Mouse (Mus musculus): ENCODE measurements at regions not wholly inside any gene's neighbourhood (a gene's known extent, or its start where the extent isn't known, plus 50 kb on each side); places are given as distances from the start of the nearest gene placed in this dataset.

DNA sequence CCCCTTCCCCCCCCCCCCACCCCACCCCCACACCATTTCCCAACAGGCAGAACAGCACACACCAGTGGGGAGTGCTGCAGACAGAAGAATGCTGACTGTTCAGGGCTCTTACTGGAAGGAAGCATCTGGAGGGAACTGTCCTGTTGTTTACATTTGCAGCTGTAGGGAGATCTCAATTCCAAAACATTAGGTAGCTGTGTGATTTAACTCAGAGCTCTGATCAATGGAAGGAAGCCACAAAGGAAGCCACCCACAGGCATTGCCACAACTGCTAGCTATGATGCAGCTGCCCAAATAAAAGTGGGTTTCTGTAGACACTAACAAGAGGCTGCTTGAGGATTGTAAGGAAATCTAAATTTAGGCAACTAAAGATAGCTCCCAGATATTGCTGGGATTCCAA, 359.7 kb downstream of the Adam3 start:
- Histone ChIP-seq H3K36me3 (replicated peaks; ENCODE audit: control insufficient read depth, insufficient read depth, low read depth, low read length) (no peaks in the 10 kb centered on the region), H3K27me3 (ENCODE audit: control insufficient read depth, insufficient read depth, low read length) (no peaks in the 10 kb centered on the region), H3K4me2 (ENCODE audit: low read depth, low read length) (no peak overlapping the region), H3K27ac (replicated peaks; ENCODE audit: low read depth, low read length) (no peak overlapping the region), H3K4me3 (ENCODE audit: low read depth, low read length) (no peak overlapping the region), H3K9ac (replicated peaks; ENCODE audit: low read length) (no peak overlapping the region), H3K4me1 (ENCODE audit: control insufficient read depth, insufficient read depth, low read length) (no peaks in the 10 kb centered on the region), H3K9me3 (replicated peaks; ENCODE audit: control insufficient read depth, low read length) (no peaks in the 10 kb centered on the region)
- ATAC-seq (replicated peaks; ENCODE audit: insufficient number of reproducible peaks, low FRiP score, low TSS enrichment, low read depth) (no peak), DNase-seq (ENCODE audit: low spot score) (no peak)

DNA sequence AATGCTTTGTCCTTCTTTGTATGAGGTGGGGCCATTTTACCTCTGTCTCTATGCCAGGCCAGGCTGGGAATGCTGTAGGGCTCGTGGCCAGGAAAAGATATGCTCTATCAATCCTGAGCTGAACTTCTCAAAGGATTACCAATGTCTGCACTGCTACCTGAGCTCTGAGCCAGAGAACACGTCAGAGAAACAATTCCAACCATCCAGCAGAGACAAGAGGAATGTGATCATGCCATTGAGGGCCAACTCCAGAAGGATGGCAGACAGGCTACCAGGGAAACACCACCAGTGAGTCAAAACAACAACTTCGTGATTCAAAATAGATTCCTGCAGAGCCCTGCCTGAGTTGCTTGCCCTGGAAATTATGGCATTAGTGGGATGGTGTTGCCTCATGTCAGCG, 361.0 kb downstream of the Adam3 start:
- no peak overlapping the region for H3K27ac ChIP-seq (replicated peaks; ENCODE audit: low read depth, low read length)
- ATAC-seq (replicated peaks; ENCODE audit: insufficient number of reproducible peaks, low FRiP score, low TSS enrichment, low read depth) (no peak), DNase-seq (ENCODE audit: low spot score) (no peak)
- no peaks in the 10 kb centered on the region for H3K27me3 ChIP-seq (ENCODE audit: control insufficient read depth, insufficient read depth, low read length)
- H3K4me2 ChIP-seq (ENCODE audit: low read depth, low read length), result no peak overlapping the region
- no peaks in the 10 kb centered on the region for H3K9me3 ChIP-seq (replicated peaks; ENCODE audit: control insufficient read depth, low read length)
- 69% methylated on average over 4 of the region's 4 CpGs for WGBS
- no peak overlapping the region for H3K9ac ChIP-seq (replicated peaks; ENCODE audit: low read length)
- no peaks in the 10 kb centered on the region for H3K4me1 ChIP-seq (ENCODE audit: control insufficient read depth, insufficient read depth, low read length)
- H3K4me3 ChIP-seq (ENCODE audit: low read depth, low read length), result no peak overlapping the region
- no peaks in the 10 kb centered on the region for H3K36me3 ChIP-seq (replicated peaks; ENCODE audit: control insufficient read depth, insufficient read depth, low read depth, low read length)

DNA sequence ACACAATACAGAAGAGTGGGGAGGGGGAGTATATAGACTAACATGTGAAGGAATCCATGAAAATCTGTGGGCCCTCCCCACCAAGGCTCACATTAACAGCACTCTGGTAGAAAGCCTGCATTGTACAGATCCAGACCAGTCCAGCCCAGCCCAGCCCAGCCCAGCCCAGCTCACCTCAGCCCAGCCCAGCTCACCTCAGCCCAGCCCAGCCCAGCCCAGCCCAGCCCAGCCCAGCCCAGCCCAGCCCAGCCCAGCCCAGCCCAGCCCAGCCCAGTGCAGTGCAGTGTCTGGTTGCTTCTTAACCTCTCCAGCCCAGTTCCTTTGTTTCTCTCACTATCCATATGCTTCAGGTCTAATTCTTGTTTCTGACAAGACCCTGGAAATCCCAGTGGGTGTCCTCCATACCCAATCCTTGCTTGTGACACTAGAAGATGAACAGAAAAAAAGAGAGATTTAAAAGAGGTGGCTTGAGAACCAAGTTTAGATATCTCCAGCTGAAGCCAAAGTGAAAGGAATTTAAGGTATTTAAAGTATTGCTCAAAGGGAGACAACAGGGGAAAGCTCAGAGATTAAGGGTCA, 366.5 kb downstream of the Adam3 start:
- H3K27ac ChIP-seq (replicated peaks; ENCODE audit: low read depth, low read length), result no peak overlapping the region
- H3K4me2 ChIP-seq (ENCODE audit: low read depth, low read length), result no peak overlapping the region
- H3K4me1 ChIP-seq (ENCODE audit: control insufficient read depth, insufficient read depth, low read length), result no peaks in the 10 kb centered on the region
- no peak for DNase-seq (ENCODE audit: low spot score)
- no peak for ATAC-seq (replicated peaks; ENCODE audit: insufficient number of reproducible peaks, low FRiP score, low TSS enrichment, low read depth)
- no peak overlapping the region for H3K4me3 ChIP-seq (ENCODE audit: low read depth, low read length)
- no peaks in the 10 kb centered on the region for H3K9me3 ChIP-seq (replicated peaks; ENCODE audit: control insufficient read depth, low read length)
- H3K27me3 ChIP-seq (ENCODE audit: control insufficient read depth, insufficient read depth, low read length), result no peaks in the 10 kb centered on the region
- H3K36me3 ChIP-seq (replicated peaks; ENCODE audit: control insufficient read depth, insufficient read depth, low read depth, low read length), result no peaks in the 10 kb centered on the region
- no peak overlapping the region for H3K9ac ChIP-seq (replicated peaks; ENCODE audit: low read length)

DNA sequence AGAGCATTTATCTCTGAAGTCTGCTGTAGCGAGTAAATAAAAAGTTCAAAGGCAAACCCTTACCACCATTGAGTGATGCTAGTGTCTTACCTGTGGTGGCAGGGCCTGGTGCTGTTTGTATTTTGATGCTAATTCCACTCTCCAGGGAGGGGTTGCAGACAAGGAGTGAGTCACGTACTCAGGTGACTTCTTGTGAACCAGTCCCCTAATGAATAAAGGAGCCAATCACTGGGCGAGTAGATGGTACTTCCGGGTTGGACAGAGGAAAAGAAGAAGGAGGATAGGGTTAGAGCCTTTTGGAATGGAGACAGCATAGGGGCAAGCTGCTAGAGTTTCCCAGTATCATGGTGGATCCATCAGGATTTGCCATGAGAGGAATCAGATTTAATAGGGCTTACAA, 370.5 kb downstream of the Adam3 start:
- no peak overlapping the region for H3K4me3 ChIP-seq (ENCODE audit: low read depth, low read length)
- ATAC-seq (replicated peaks; ENCODE audit: insufficient number of reproducible peaks, low FRiP score, low TSS enrichment, low read depth), result no peak
- no peaks in the 10 kb centered on the region for H3K27me3 ChIP-seq (ENCODE audit: control insufficient read depth, insufficient read depth, low read length)
- no peaks in the 10 kb centered on the region for H3K36me3 ChIP-seq (replicated peaks; ENCODE audit: control insufficient read depth, insufficient read depth, low read depth, low read length)
- H3K9me3 ChIP-seq (replicated peaks; ENCODE audit: control insufficient read depth, low read length), result no peaks in the 10 kb centered on the region
- H3K27ac ChIP-seq (replicated peaks; ENCODE audit: low read depth, low read length), result no peak overlapping the region
- 78% methylated on average over 4 of the region's 4 CpGs for WGBS
- DNase-seq (ENCODE audit: low spot score), result no peak
- no peak overlapping the region for H3K9ac ChIP-seq (replicated peaks; ENCODE audit: low read length)
- no peak overlapping the region for H3K4me2 ChIP-seq (ENCODE audit: low read depth, low read length)
- H3K4me1 ChIP-seq (ENCODE audit: control insufficient read depth, insufficient read depth, low read length), result no peaks in the 10 kb centered on the region

DNA sequence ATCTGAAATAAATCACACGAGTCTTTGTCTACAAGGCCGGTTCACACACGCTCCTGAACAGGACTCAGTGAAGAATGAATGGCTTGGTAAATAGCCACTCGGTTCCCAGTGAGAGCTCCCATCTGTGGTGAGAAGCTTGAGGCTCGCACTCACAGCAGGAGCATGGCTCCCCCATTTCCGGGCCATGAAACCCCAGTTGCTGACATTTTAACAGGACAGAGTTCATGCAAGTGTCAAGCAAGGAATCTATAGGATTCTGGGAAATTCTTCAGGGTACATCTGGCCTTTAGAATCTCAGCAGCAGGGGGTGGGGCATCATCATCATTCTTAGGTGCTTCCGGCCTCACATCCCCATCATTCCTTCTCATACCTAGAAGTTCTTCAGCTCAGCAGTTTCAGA, 371.8 kb downstream of the Adam3 start:
- H3K4me2 ChIP-seq (ENCODE audit: low read depth, low read length), result no peak overlapping the region
- H3K9me3 ChIP-seq (replicated peaks; ENCODE audit: control insufficient read depth, low read length), result no peaks in the 10 kb centered on the region
- H3K36me3 ChIP-seq (replicated peaks; ENCODE audit: control insufficient read depth, insufficient read depth, low read depth, low read length), result no peaks in the 10 kb centered on the region
- H3K4me1 ChIP-seq (ENCODE audit: control insufficient read depth, insufficient read depth, low read length), result no peaks in the 10 kb centered on the region
- WGBS, result 73% methylated on average over 7 of the region's 7 CpGs
- no peak overlapping the region for H3K4me3 ChIP-seq (ENCODE audit: low read depth, low read length)
- no peak for ATAC-seq (replicated peaks; ENCODE audit: insufficient number of reproducible peaks, low FRiP score, low TSS enrichment, low read depth)
- H3K27ac ChIP-seq (replicated peaks; ENCODE audit: low read depth, low read length), result no peak overlapping the region
- H3K9ac ChIP-seq (replicated peaks; ENCODE audit: low read length), result no peak overlapping the region
- H3K27me3 ChIP-seq (ENCODE audit: control insufficient read depth, insufficient read depth, low read length), result no peaks in the 10 kb centered on the region
- DNase-seq (ENCODE audit: low spot score), result no peak

DNA sequence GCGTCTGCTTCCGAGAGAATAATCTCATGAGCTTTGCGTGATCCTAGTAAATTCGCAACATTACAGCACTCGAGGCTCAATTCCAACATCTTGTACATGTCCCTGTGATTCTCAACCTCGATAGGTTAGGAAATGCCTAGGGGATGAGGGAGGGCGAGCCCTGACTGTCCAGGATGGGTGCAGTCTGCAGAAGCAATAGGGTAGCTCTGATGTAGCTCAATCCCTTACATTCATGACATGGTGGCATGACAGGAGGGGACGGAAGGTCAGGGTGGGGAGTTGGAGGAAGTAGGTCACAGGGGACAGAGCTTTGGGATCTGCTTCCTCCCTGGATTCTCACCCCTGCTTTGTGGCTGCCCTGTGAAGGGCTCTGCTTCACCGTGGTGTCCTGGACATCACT, 373.3 kb downstream of the Adam3 start:
- H3K9me3 ChIP-seq (replicated peaks; ENCODE audit: control insufficient read depth, low read length), result no peaks in the 10 kb centered on the region
- WGBS, result 72% methylated on average over 9 of the region's 9 CpGs
- no peaks in the 10 kb centered on the region for H3K27me3 ChIP-seq (ENCODE audit: control insufficient read depth, insufficient read depth, low read length)
- no peak for ATAC-seq (replicated peaks; ENCODE audit: insufficient number of reproducible peaks, low FRiP score, low TSS enrichment, low read depth)
- H3K4me3 ChIP-seq (ENCODE audit: low read depth, low read length), result no peak overlapping the region
- no peak overlapping the region for H3K4me2 ChIP-seq (ENCODE audit: low read depth, low read length)
- no peak overlapping the region for H3K27ac ChIP-seq (replicated peaks; ENCODE audit: low read depth, low read length)
- H3K9ac ChIP-seq (replicated peaks; ENCODE audit: low read length), result no peak overlapping the region
- no peaks in the 10 kb centered on the region for H3K4me1 ChIP-seq (ENCODE audit: control insufficient read depth, insufficient read depth, low read length)
- DNase-seq (ENCODE audit: low spot score), result no peak
- no peaks in the 10 kb centered on the region for H3K36me3 ChIP-seq (replicated peaks; ENCODE audit: control insufficient read depth, insufficient read depth, low read depth, low read length)

DNA sequence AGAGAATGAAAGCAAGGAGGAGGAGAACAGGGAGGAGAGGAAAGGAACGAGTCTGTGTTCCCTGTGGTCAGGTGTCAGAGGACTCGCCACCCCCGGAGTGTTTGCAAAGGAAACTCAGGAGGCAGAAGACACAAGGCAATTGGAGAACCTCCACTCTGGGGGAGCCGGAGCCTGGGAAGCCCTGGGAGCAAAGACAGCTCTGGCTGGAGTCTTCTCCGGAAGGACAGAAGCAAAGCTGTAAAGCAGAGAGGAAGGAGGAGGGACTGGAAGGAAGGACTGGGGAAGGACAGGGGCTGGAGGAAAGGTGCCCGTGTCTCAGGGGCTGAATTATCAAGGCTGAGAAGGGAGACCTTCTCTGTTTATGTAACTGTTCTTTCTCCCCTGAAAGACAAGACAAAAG, 373.9 kb downstream of the Adam3 start:
- WGBS, result 40% methylated on average over 6 of the region's 6 CpGs
- Histone ChIP-seq H3K9me3 (replicated peaks; ENCODE audit: control insufficient read depth, low read length) (no peaks in the 10 kb centered on the region), H3K4me1 (ENCODE audit: control insufficient read depth, insufficient read depth, low read length) (no peaks in the 10 kb centered on the region), H3K36me3 (replicated peaks; ENCODE audit: control insufficient read depth, insufficient read depth, low read depth, low read length) (no peaks in the 10 kb centered on the region), H3K27ac (replicated peaks; ENCODE audit: low read depth, low read length) (no peak overlapping the region), H3K4me3 (ENCODE audit: low read depth, low read length) (no peak overlapping the region), H3K27me3 (ENCODE audit: control insufficient read depth, insufficient read depth, low read length) (no peaks in the 10 kb centered on the region), H3K4me2 (ENCODE audit: low read depth, low read length) (no peak overlapping the region), H3K9ac (replicated peaks; ENCODE audit: low read length) (no peak overlapping the region)
- no peak for DNase-seq (ENCODE audit: low spot score)
- no peak for ATAC-seq (replicated peaks; ENCODE audit: insufficient number of reproducible peaks, low FRiP score, low TSS enrichment, low read depth)

DNA sequence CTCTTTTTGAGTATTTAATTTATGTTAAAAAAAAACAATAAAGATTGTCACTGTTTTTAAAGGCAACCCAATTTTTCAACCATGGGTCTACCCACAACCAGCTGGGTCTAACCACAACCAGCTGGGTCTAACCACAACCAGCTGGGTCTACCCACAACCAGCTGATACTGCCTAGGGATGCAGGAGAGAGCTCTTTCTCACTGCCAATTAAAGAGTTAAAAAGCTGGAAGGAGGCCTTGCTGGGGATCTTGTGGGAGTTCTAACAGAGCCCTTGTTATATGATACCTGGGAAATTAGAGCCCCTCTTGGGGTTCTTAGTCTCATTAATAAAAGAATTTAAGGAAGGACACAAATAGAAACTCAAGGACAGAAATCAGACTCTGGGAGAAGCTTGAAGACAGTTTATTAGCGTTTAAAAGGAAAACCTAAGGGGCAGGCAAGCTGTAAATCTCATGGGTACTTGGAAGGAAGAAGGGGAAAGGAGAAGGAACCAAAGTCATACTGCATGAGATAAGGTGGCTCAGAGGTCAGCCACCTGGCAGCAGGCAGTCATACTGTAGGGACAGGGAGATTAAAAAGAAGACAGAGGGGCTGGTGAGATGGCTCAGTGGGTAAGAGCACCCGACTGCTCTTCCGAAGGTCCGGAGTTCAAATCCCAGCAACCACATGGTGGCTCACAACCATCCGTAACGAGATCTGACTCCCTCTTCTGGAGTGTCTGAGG, 379.1 kb downstream of the Adam3 start:
- DNase-seq (ENCODE audit: low spot score), result peak; percentile 77
- Histone ChIP-seq H3K27ac (replicated peaks; ENCODE audit: low read depth, low read length) (no peak overlapping the region), H3K4me1 (ENCODE audit: control insufficient read depth, insufficient read depth, low read length) (no peaks in the 10 kb centered on the region), H3K4me3 (ENCODE audit: low read depth, low read length) (no peak overlapping the region), H3K9me3 (replicated peaks; ENCODE audit: control insufficient read depth, low read length) (no peaks in the 10 kb centered on the region), H3K4me2 (ENCODE audit: low read depth, low read length) (no peak overlapping the region), H3K9ac (replicated peaks; ENCODE audit: low read length) (no peak overlapping the region), H3K36me3 (replicated peaks; ENCODE audit: control insufficient read depth, insufficient read depth, low read depth, low read length) (no peaks in the 10 kb centered on the region), H3K27me3 (ENCODE audit: control insufficient read depth, insufficient read depth, low read length) (no peaks in the 10 kb centered on the region)
- ATAC-seq (replicated peaks; ENCODE audit: insufficient number of reproducible peaks, low FRiP score, low TSS enrichment, low read depth), result peak; percentile 81
- WGBS, result 51% methylated on average over 4 of the region's 6 CpGs
